Mouse (Mus musculus) liver, embryonic 14.5 days (tissue): Measurements from ENCODE around the gene Ranbp9. TPM values are rescaled to one million over a fixed set of nuclear protein-coding genes. Genes with fewer than 3 reads are reported as not detected.

Experiments used
- ATAC-seq: fragments of 200-750 bp; cut with Nextera tagmentation; 2 replicates; pipeline ENCODE4 v1.8.0; 2017; ENCODE audit warnings: moderate number of reproducible peaks, mild to moderate bottlenecking, moderate library complexity; ENCODE audit not compliant: insufficient read depth
- DNase-seq, 3 experiments: peaks; one replicate each; pipeline ENCODE4 v3.0.0-alpha.2; 2012 to 2013; ENCODE audit warnings: low read depth in 3 of 3, low spot score in 3 of 3
- H3K27ac ChIP-seq: fragments of 300-500 bp; sonication (generic); 2 replicates; pipeline ENCODE4 v1.5.1; 2014; ENCODE audit warnings: moderate library complexity, mild to moderate bottlenecking, control low read depth, inconsistent platforms
- H3K27me3 ChIP-seq: fragments of 300-500 bp; sonication (generic); 2 replicates; pipeline ENCODE4 v1.6.1; 2014; ENCODE audit warnings: mild to moderate bottlenecking, low read length, moderate library complexity; ENCODE audit not compliant: control insufficient read depth, insufficient read depth
- H3K36me3 ChIP-seq: fragments of 300-500 bp; sonication (generic); replicated peaks from 2 replicates; pipeline ENCODE4 v1.6.1; 2014; ENCODE audit warnings: low read depth; ENCODE audit not compliant: control insufficient read depth, insufficient read depth
- H3K4me1 ChIP-seq, 2 experiments: fragments of 200-500 bp in 1 of 2; fragments of 300-500 bp in 1 of 2; sonication (generic) in 1 of 2; replicated peaks; 2 replicates each; pipeline ENCODE4 v1.6.1; 2012 to 2014; ENCODE audit warnings: antibody characterized with exemption in 1 of 2, inconsistent platforms in 1 of 2, low read length in 1 of 2; ENCODE audit not compliant: control insufficient read depth in 2 of 2, insufficient read depth in 2 of 2
- H3K4me2 ChIP-seq: fragments of 300-500 bp; sonication (generic); 2 replicates; pipeline ENCODE4 v1.6.1; 2014; ENCODE audit warnings: low read depth, mild to moderate bottlenecking, control low read depth, moderate library complexity
- H3K4me3 ChIP-seq, 2 experiments: fragments of 200-500 bp in 1 of 2; fragments of 300-500 bp in 1 of 2; sonication (generic) in 1 of 2; 2 replicates each; pipeline ENCODE4 v1.5.1; 2012 to 2014; ENCODE audit warnings: low read depth in 2 of 2, low read length in 2 of 2, mild to moderate bottlenecking in 2 of 2, control low read depth in 1 of 2, inconsistent platforms in 1 of 2, moderate library complexity in 1 of 2; ENCODE audit not compliant: insufficient read depth in 1 of 2
- H3K9ac ChIP-seq: fragments of 300-500 bp; sonication (generic); replicated peaks from 2 replicates; pipeline ENCODE4 v1.6.1; 2014; ENCODE audit warnings: mild to moderate bottlenecking, control low read depth, moderate library complexity
- H3K9me3 ChIP-seq: fragments of 300-500 bp; sonication (generic); 2 replicates; pipeline ENCODE4 v1.6.1; 2016; ENCODE audit warnings: low read length, mixed read lengths; ENCODE audit not compliant: control insufficient read depth
- CTCF ChIP-seq: IDR thresholded peaks from 2 replicates; pipeline ENCODE4 v1.5.1; 2016; ENCODE audit warnings: antibody characterized with exemption, low read depth, control low read depth
- EP300 ChIP-seq: IDR thresholded peaks from 2 replicates; pipeline ENCODE4 v1.6.1; 2016; ENCODE audit warnings: antibody characterized with exemption, low read depth
- WGBS: fragments of 180-500 bp; shearing (Covaris S2); extraction: QIAGEN DNeasy Blood & Tissue Kit; methylation state at CpG from one replicate; pipeline ENCODE4 v1.1.7; 2014; ENCODE audit not compliant: insufficient replicate concordance; 5-methylcytosine and 5-hydroxymethylcytosine counted together
- polyA plus RNA-seq, 2 experiments: library from polyadenylated mRNA; depleted of rRNA in 1 of 2; stranded (reverse) in 1 of 2; unstranded in 1 of 2; fragments of >200 nt; fragmentation: Nextera tagmentation in 1 of 2; extraction: Ambion mirVana in 1 of 2; gene quantifications; 2 replicates each; pipeline versions ENCODE4 v1.2.1 to v1.2.3; 2012 to 2014

Gene Ranbp9
- polyA plus RNA-seq, 2 experiments: 3.6 to 7.2 TPM

GRCm38 (mm10) chr13:43398297-43399080 lies 82.6 kb downstream of the Ranbp9 start, which contains the start of gene Nol7:
Nol7 (plus strand) TSS chr13:43398390.
- H3K4me2 ChIP-seq: peak within 1 kb of the TSS; percentile 89
- peaks cover 0 to 9% of the 10 kb centered on the region in 2 experiments; a peak in 3 of 4 replicates for H3K4me1 ChIP-seq
- TF ChIP-seq EP300: no peak
- TF ChIP-seq CTCF: peak; percentile 93
- no peaks in the 10 kb centered on the region for H3K9me3 ChIP-seq
- H3K36me3 ChIP-seq: peaks cover 32% of the 10 kb centered on the region
- peak within 1 kb of the TSS; percentile 1 for H3K27ac ChIP-seq
- peak; percentile 79 to 83 (median 82) for DNase-seq
- WGBS: under 1% methylated on average over 71 of the region's 72 CpGs
- ATAC-seq: peak; percentile 97
- H3K9ac ChIP-seq: peak within 1 kb of the TSS; percentile 69
- H3K27me3 ChIP-seq: no peaks in the 10 kb centered on the region
- peak within 1 kb of the TSS; percentile 62 to 94 for H3K4me3 ChIP-seq

GRCm38 (mm10) chr13:43397700-43398296 lies 83.3 kb downstream of the Ranbp9 start:
- peak overlapping the region; percentile 32 for H3K4me2 ChIP-seq
- peaks cover 26% of the 10 kb centered on the region for H3K36me3 ChIP-seq
- H3K27me3 ChIP-seq: no peaks in the 10 kb centered on the region
- peaks cover 0 to 9% of the 10 kb centered on the region in 2 experiments; a peak in 3 of 4 replicates for H3K4me1 ChIP-seq
- no peak for TF ChIP-seq CTCF
- TF ChIP-seq EP300: no peak
- DNase-seq: no peak
- peak overlapping the region in 1 of 2 experiments; percentile 62; a peak in 2 of 4 replicates for H3K4me3 ChIP-seq
- no peak overlapping the region for H3K27ac ChIP-seq
- no peak overlapping the region for H3K9ac ChIP-seq
- 45% methylated on average over 15 of the region's 17 CpGs for WGBS
- no peak for ATAC-seq
- H3K9me3 ChIP-seq: no peaks in the 10 kb centered on the region

- 79% methylated on average over 10 of the region's 10 CpGs for WGBS
- DNase-seq: no peak
- H3K36me3 ChIP-seq: no peaks in the 10 kb centered on the region
- H3K4me3 ChIP-seq: no peak overlapping the region
- no peak overlapping the region for H3K4me2 ChIP-seq
- no peaks in the 10 kb centered on the region for H3K9me3 ChIP-seq
- H3K27me3 ChIP-seq: no peaks in the 10 kb centered on the region
- no peak overlapping the region for H3K9ac ChIP-seq
- TF ChIP-seq CTCF: no peak
- no peak for TF ChIP-seq EP300
- ATAC-seq: no peak
- no peak overlapping the region for H3K27ac ChIP-seq
- H3K4me1 ChIP-seq: no peaks in the 10 kb centered on the region
Observed at GRCm38 (mm10) chr13:43385321-43385720, 95.8 kb downstream of the Ranbp9 start.

GRCm38 (mm10) chr13:43379989-43380388 lies 101.1 kb downstream of the Ranbp9 start:
- H3K9me3 ChIP-seq: no peaks in the 10 kb centered on the region
- H3K27ac ChIP-seq: no peak overlapping the region
- no peaks in the 10 kb centered on the region for H3K27me3 ChIP-seq
- DNase-seq (no peak), ATAC-seq (no peak)
- TF ChIP-seq CTCF (no peak), EP300 (no peak)
- H3K4me1 ChIP-seq: no peaks in the 10 kb centered on the region
- H3K9ac ChIP-seq: no peak overlapping the region
- no peaks in the 10 kb centered on the region for H3K36me3 ChIP-seq
- no peak overlapping the region for H3K4me3 ChIP-seq
- WGBS: 66% methylated on average over 3 of the region's 3 CpGs
- H3K4me2 ChIP-seq: no peak overlapping the region

- Histone ChIP-seq H3K27ac (no peak overlapping the region), H3K4me1 (no peaks in the 10 kb centered on the region), H3K9me3 (no peaks in the 10 kb centered on the region; the same call in 1 of the 2 replicates), H3K27me3 (no peaks in the 10 kb centered on the region), H3K9ac (no peak overlapping the region), H3K4me2 (no peak overlapping the region), H3K4me3 (no peak overlapping the region), H3K36me3 (no peaks in the 10 kb centered on the region; the same call in 1 of the 2 replicates)
- no peak for TF ChIP-seq CTCF
- no peak for TF ChIP-seq EP300
- no peak for DNase-seq
- 34% methylated on average over 2 of the region's 2 CpGs for WGBS
- ATAC-seq: no peak
Observed at GRCm38 (mm10) chr13:43374918-43375432, 106.1 kb downstream of the Ranbp9 start.
